Mouse (Mus musculus) right cerebral cortex, adult 2 months (tissue): Measurements from ENCODE around the gene Edf1.
A peak's percentile ranks its signal among the peaks of the same experiment; 100 is the strongest.

Experiments
- DNase-seq, 2 experiments: peaks; one replicate each; pipeline ENCODE4 v3.0.0; 2021 to 2022; ENCODE audit warnings: low spot score in 2 of 2

Edf1 gene

GRCm38 (mm10) chr2:25582466-25583119 lies 24.9 kb downstream of the Edf1 start:
- peak; percentile 91 to 92 for DNase-seq

- no peak for DNase-seq
Observed at GRCm38 (mm10) chr2:25583120-25583481, 25.5 kb downstream of the Edf1 start.

DNA sequence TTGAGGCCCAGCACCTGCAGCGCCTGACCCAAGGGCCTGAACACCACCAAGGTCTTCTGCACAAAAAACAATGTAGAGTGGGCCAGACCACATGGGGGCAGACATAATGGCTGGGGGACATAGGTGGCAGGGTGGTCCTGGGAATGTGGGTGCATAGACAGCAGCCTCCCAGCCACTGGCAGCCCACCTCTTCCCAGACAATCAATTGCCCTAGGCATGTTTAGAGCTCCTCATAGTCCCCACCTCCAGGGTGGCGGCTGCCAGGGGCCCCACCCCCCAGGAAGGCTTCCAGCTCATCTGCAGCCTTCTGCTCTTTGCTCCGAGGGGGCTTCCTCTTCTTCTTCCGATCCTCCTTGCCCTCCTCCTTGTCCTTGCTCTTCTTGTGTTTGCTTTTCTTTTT lies 25.9 kb downstream of the Edf1 start:
- DNase-seq, result no peak

- no peak for DNase-seq
Observed at GRCm38 (mm10) chr2:25584152-25584551, 26.5 kb downstream of the Edf1 start.

DNA sequence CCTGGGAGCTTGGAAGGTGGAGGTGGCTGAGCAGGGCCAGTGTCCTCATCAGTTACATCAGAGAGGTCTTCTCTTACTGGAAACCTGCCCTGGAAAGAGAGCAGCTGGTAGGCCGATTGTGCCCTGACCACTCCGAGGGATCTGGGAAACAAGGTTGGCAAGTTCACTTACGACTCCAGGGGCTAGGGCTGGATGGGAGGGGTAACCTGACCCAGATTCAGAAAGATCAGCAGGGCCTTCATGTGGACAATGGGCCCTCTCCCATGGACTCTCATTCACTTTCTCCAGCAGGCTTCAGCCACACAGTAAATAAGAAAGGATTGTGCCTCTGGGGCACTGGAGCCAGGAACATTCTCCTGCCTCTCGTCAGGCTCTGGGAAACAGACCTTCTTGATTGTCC lies 27.2 kb downstream of the Edf1 start:
- no peak for DNase-seq

DNA sequence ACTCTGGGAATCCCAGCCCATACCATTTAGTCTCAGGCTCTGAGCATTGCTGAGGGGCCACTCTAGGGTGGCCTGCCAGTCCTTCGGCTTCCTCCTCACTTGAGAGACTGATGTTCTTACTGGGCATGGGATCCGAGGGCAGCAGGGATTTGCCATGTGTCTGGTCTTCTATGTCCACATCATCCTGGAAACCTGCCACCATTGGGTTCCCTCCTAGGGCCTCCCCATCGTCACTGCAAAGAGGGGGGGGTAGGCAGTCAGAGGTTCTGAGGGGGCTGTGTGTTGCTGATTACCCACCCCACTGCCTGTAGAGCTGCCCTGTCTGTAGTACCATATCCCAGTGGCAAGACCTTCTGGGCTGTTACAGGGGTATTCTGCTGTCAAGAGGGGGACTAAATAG lies 28.0 kb downstream of the Edf1 start:
- DNase-seq, result no peak

DNA sequence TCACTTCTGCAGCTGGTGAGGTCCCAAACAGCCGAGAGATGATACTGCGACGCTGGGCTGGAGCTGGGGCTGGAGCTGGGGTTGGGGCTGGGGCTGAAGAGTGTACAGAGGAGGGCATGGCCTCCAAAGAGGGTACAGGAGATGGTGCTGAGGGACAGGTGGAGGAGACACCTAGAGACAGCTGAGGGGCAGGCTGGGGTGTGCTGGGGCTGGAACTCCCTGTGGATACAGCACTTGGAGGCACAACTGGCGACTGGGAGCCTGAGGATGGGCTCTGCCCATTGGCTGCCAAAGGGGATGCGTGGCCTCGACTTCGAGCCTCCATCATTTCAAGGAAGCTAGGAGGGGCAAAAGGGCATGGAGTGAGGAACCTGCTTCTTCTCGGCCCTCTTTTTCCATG lies 29.6 kb downstream of the Edf1 start:
- DNase-seq, result no peak

DNA sequence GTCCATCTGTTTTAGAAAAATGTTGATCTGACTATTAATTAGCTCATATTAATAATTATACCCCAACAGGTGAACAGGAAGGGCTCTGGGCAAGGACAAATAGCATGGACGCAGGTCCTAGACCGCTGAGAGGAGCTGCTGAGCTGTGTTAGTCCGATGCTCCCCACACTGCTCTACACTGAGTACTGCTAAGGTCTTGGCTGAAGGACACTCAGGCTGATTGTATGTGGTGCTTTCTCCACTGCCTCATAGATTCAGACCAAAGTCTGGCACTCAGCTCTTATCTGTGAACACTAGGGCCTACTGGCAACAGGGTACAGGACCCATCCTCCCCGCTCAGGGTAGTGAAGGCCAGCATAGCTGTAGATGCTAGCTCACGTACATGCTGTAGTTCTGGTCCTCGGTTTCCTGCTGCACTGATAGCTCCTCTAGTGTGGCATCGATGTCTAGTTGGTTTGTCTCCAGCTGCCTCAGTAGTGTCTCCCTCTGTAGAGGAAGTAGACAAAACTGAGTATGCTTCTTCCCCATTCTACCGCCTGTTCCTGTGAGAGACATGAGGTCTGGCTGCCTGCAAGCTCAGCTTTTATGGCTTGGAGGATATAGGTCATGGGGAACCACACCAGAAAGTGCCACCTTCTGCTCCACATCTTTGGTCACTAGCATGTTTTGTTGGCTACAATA lies 30.7 kb downstream of the Edf1 start:
- DNase-seq, result no peak

DNA sequence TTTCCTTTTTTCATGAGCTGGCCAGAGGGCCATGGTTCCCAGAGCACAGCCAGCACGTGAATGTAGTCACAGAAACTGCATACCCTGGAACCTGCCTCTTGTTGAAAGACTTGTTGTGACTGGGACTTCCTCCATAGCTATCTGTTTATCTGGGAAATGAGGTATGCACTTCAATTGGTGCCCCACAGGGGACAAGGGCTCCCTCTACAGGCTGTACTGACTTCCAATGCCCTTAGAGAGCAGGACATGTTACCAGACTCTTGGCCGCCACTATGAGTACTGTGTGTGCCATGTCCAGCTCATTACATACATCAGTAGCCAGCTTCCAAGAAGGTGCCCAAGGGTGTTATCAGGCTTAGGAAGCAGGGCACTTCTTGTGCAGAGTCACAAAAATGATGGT lies 34.2 kb downstream of the Edf1 start:
- DNase-seq, result peak in 1 of 2 experiments; percentile 57

DNA sequence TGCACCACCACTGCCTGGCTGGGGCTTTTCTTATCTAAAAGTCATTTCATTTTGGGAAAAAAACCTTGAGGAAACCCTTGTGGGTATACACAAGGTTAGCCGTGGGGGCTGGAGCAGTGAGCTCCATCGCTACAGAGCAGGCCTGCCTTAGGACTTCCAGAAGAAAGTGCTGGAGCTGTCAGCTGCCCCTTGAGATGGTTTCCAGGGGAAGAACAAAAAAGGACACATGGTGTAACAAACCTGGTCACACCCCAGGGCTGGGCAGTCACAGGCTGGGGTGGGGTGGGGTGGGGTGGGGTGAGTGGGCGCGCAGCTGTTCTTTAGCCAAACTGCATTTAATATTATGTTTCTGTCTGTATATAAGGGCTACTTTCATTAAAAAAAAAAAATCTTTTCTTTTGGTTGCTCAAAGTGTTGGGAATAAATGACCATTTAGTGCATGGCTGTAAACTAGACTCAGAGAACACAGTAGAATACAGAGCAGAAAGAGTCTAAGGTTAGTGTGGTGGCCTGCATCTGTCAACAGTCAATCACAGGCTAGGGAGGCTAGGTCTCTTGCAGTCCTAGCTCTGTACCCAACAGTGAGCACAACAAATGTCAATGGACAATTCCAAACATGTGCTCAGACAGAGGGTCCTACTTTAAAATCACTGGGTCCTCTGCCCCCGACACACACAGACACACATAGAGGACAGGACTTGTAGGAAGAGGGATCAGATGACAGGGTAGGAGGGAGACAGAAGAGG lies 39.3 kb downstream of the Edf1 start:
- DNase-seq, result no peak

- DNase-seq, result no peak
Observed at GRCm38 (mm10) chr2:25598749-25599148, 41.1 kb downstream of the Edf1 start.

DNA sequence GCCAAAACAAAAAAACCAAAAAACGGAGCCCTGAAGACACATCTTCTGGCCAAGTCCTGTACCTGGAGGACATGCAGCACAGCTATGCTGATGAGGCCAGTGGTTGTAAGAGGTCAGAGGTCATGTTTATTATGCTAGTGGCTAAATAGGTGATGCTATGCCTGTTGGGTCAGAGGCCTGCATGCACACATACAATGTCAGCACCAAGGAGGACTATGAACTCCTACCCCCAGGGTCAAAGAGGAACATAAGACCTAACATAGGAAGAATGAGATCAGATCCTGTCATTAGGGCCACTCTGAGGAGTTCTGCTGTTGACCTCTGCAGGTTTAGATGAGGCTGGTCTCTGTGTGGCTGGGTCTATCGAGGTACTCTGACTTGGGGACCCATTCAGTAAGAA lies 42.4 kb downstream of the Edf1 start:
- no peak for DNase-seq

DNA sequence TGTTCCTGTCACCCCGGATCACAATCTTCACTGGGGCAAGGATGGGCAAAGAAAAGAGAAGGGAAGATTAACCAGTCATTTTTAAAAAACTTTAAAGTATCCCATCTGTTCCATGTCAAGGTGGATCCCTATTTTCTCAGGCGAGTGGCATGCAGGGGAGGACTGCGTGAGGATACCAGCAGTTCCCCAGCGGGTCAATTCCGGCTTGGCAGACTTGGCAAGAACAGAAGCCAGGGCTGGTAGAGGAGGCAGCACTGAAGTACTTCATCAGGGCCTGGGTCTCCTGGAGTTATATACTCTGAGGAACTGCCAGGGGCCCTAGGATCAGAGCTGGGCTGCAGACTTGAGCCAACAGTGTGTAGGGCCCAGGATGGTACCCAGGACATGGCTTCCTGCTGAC lies 44.9 kb downstream of the Edf1 start:
- no peak for DNase-seq

DNA sequence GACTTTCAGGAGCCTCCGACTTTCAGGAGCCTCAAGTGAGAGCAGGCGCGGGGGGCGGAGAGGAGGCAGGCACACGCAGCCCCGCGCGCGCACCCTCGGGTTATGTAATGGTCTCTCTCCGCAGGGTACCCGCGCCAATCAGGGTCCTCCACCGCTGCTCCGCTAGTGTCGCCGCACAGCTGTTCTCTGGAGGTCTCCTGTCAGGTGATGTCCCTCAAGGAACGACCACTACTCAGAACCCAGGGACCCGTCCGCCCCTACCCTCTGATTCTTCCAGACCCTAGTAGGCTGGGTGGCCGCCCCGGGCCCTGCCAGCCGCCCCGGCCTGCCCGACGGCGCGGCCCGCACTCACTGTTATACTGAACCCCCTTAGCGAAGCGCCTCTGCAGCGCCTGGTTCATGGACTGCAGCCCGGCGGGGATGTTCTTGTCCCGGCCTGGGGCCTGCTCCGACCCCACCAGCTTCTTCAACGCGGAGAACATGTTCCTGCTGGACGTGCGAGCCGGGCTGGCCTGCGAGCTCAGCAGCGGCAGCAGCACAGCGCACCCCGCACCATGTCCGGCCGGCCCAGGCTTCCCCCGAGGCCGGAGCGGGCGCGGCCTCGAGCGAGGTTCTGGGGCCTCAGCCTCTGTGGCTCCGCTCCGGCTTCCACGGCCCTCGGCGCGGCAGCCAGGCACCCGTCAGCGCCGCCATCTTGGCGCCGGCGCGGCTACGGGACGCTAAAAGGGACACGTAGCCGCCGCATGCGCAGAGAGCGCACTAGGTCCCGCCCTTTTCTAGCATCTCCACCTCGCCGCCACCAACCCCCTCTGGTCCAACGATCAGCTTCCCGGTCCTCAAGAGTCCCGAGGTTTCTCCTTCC lies 50.3 kb downstream of the Edf1 start, which contains the start of gene Rabl6:
Gene Rabl6 (minus strand): TSS at position 761 of the 862 bp plus-strand sequence.
- DNase-seq, result peak; percentile 89 to 92

GRCm38 (mm10) chr2:25608671-25609070 lies 51.0 kb downstream of the Edf1 start:
- no peak for DNase-seq
